Mouse (Mus musculus): ENCODE measurements around the gene Met.

The Met gene

DNA sequence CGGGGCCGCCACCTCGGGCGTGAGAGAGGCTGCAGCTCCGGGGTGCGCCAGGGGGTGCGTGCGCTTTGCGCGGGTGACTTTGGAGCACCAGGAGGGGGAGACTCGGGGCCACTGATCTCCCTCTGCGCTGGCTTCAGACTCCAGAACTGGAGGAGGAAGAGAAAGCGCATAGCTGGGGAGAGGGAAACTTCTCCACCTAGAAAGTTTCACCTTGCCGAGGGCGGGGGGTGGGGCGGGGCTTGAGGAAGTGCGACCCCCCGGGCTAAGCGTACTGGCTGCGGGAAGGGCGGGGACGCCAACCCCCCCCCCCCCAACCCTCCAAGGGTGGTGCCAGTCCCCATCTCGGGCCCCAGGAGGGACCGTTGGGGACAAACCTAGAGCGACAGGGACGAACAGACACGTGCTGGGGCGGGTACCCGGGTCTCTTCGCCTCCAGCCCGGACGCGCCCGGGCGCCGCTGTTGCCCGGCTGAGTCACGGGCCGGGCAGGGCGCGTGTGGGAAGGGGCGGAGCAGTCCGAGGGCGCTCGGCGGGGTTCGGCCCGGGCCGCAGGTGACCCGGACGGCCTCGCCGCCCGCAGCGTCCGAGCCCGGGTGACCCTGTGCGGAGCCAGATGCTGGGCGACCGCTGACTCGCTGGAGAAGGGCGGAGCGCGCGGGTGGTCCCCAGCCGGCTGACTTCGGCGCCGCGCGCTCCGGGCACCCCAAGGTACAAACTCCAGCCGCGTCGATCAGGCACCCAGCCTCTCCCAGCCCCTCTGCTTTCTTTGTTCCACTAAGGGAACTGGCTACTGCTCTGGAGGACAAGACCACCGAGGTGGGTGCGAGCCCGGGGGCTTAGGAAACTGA lies at the start of gene Met:
TSS of gene Met (plus strand) at position 367 of the 847 bp plus-strand sequence.
- DNase-seq = peak; percentile 78 to 82

DNA sequence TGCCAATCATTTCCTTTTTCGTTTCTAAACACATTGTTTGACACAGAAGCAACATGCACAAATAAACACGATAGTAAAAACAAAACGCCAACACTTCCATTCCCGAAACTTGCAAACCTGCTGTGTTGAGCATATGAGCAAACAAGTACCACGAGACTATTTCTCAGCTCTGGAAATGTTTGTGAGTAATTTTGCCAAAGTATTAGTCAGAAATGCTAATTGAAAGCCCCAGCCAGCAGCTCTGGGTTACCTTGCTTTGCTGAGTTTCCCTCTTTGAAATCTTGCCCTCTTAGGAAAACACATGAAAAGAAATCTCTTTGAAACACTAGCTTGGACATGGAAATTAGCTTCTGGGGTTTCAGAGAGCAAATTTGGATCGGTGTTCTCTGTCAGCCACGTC lies 45.4 kb upstream of the Met start:
- no peak for DNase-seq

DNA sequence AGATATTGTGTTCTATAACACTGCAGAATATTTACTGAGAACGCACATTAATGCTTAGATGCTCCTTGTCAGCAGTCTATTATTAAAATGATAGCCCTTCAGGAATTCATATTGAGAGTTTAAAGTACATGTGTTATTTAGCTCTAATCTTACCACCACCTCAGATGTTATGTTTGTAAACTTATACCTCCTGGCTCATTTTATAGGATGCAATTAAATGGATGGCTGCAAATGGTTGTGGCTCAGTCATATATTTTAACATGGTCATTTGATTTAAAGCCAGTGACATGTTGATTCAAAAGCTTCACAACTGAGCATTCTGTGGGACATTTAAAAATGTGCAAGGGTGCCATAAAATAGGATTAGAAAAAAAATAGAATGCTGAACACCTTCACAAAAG lies 41.2 kb upstream of the Met start:
- DNase-seq = no peak

DNA sequence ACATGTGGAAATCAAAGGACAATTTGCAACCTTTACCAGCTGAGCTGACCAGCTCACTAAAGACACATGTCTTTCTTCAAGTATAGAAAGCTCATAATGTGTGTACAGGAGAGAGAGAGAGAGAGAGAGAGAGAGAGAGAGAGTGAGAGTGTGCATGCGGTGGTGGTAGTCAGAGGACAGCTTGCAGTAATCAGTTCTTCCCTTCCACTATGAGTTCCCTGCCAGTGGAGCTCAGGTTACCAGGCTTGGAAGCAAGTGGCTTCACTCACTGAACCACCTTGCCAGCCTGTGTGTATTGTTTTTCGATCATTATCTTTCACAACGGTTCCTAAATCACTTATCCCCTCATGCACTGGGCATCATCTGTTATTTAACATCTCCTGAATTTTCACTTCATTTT lies 34.6 kb upstream of the Met start:
- DNase-seq = no peak

- DNase-seq = no peak
These were observed 34.0 kb upstream of the Met start for GRCm38 (mm10) chr6:17429611-17430010.

- no peak for DNase-seq
These were observed 20.3 kb upstream of the Met start for GRCm38 (mm10) chr6:17443311-17443710.

- no peak for DNase-seq
These were observed 12.3 kb upstream of the Met start for GRCm38 (mm10) chr6:17451305-17451704.

DNA sequence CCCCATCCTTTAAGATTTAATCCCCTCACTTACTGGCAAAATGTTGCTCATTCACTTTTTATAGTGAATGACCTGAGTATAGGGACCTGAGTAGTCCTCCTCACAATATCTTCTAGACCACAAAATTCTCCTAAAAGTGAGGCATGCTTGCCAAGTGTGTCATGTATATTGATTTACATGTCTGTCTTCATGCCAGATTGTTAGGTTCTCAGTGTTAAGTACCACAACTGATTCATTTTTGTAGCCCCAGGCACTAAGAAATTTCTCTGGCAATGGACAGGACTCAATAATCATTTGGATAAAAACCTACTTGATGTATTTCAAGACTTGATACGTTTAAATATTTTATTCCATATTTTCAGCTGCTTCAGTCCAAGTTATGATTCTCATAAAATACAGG lies 8.5 kb upstream of the Met start:
- DNase-seq = no peak

DNA sequence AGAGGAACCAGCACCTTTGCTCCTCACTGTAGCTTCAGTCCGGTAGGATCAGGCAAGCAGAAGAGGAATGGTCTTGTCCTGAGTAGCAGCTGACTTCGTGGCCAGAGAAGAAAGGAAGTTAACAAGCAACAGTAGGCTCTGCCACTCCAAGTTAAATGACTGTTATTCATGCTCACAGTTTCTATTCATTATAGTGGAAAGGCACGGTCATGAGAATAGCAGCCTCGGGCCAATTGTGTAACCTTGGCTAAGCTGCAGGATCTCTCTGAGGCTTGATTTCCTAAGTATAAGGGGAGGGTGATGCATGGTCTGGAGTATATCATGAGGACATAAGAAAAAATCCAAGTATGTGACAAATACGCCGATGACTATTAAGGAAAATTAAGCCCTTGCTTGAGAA lies 4.0 kb upstream of the Met start:
- no peak for DNase-seq

DNA sequence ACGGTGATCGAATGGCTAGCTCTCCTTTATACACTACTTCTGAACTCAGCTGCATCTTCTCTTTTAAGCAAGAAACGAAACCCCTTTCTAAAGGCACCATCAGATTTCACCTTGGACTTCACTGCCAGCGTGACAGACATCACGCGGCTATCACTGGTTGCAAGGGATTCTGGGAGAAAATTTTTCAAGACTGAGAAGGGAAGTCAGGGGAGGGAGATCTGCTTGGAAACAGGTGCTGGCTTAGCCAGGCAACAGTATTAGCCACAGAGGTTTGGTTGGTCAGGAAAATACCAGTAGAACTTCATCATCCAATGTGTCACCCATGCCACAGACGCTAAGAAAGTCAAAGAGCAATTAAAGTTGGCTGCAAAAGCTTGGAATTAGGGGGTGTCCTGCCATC lies 2.2 kb upstream of the Met start:
- no peak for DNase-seq

DNA sequence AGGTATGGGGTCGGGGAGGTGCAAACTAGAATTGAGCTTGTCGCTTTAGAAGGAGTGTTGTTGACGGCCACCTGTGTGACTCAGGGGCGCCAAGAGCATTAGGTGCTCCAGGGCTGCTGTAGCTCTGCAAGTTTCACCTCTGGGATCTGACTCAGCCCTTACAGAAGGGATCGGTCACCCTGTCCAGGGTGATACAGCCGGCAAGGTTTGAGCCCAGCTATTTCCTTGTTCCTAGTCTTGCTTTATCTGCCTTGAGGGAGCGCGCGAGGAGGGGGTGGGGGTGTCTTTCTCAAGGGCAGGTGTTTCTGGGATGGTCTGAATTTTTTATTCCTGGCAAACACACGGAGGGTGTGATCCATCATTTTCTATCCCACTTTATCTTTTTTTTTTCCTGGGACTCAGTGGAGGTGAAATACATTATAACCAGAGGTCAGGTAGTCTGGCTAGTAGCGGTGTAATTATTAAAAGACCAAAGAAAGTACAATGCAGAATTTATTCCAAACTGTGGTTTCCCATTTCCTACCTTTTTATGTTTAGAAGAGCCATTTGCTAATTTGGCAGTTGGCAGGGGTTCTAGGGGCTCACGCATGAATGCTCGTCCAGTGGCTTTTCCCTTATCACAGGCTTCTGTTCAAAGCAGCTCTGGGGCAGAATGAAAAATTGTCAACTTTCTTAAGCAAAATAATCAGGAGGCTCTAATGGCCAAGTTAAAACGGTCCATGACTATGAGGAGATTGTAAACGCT lies 853 bp downstream of the Met start:
- no peak for DNase-seq

DNA sequence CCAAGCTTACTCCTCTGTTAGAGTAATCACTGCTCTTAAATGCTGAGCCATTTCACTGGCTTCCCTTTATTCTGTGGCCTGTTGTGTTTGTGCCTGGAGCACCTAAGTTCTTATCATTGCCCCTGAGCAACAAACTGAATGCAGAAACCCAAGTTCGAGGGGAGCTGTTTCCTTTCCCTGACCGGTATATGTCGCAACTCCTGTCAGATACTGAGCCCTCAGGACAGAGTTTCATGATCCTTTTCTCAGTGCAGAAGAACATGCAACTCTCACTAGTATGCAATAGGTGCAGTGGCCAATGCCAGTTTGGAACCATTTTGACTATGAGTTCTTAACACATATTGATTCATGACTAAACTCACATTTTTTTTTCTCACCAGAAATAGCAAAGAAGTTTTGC lies 2.9 kb downstream of the Met start:
- no peak for DNase-seq

- no peak for DNase-seq
These were observed 5.4 kb downstream of the Met start for GRCm38 (mm10) chr6:17468993-17469392.

- DNase-seq = no peak
These were observed 9.5 kb downstream of the Met start for GRCm38 (mm10) chr6:17473128-17473527.

GRCm38 (mm10) chr6:17477823-17478222 lies 14.2 kb downstream of the Met start:
- DNase-seq = no peak

DNA sequence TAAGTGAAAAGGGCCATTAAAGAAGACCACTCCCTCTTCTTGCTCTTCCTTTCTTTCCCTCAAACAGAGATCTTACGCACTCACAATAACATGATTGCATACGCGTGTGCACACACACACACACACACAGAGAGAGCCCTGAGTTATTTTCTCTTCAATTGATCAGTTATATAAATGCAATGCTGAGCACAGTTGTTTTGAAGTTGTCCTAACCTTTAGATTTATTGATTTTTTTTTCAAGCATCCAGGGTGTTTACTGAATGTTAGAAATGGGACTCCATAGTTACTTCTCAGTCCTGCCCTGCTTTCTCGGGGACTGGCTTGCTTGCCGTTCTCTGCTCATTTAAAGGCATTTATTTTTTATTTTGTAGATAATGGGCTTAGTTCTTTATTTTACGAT lies 14.7 kb downstream of the Met start:
- DNase-seq = no peak

DNA sequence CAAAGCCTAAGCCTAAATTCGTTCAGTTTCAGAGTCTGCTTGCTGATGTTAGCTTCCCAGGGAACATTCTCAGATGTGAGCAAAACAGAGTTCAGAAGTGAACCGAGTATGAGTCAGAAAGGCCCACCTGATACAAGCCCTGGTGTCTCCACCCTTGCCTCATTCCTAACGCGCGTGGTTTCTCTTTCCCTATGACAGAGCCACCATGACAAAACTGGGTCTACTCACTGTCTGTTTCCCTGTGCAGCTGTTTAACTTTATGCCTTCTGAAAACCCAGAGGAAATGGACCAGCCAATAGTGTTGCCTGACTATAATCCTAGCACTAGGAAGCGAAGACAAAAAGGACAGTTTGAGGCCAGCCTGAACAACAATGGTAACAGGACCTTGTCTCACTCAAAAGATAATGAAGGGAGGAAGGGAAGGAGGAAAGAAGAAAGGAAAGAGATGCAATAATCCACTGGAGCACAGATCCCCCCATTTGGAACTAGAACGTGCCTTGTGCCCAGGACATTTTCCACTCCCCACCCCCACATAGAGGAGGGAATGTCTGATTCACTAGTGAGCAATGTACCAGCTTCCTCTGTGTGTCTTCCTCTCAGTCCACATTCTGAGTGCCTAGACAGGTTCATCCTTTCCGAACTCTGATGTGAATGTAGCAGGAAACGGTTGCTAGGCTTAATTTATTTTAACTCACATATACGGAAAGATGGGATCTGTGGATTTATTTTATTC lies 15.4 kb downstream of the Met start:
- DNase-seq = no peak

DNA sequence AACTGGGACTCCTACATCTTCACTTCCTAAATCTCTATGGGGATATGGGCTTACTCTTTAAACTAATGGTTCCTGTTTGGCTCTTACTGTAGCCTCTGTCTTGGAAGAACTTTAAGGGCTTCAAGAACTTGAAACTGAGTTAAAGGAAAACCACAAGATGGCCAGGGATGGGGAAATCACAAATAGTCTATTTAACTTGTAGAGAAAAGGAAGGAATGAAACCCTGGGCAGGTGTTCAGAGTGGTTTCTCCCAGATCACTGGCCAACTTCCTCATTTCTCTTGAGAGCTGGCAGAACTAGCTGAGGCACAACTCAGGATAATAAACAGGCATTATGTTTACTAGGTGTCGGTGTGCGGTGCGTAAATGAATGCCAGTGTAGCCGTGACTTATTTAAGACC lies 17.5 kb downstream of the Met start:
- DNase-seq = peak in 1 of 2 experiments; percentile 24

DNA sequence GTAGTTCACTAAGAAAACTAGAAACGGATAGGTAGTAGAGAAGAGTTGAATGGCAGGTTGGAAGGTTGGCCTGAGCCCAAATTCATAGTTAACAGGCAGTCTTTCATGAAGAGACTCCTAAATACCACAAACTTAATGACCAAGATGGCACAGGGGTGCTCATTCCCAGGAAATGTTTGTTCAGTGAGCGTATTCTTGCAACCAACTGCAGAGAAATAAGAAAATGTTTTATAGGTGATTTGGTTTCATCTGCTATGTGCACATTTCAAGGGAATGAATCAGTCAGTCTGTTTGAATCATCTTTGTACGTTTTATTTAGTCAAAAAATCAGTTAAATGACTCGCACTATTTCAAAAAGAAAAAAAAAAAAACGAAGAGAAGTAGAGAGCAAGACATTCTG lies 21.6 kb downstream of the Met start:
- DNase-seq = no peak

- no peak for DNase-seq
These were observed 22.2 kb downstream of the Met start for GRCm38 (mm10) chr6:17485782-17486181.

- no peak for DNase-seq
These were observed 24.8 kb downstream of the Met start for GRCm38 (mm10) chr6:17488291-17488817.

- DNase-seq = no peak
These were observed 27.2 kb downstream of the Met start for GRCm38 (mm10) chr6:17490786-17491185.

DNA sequence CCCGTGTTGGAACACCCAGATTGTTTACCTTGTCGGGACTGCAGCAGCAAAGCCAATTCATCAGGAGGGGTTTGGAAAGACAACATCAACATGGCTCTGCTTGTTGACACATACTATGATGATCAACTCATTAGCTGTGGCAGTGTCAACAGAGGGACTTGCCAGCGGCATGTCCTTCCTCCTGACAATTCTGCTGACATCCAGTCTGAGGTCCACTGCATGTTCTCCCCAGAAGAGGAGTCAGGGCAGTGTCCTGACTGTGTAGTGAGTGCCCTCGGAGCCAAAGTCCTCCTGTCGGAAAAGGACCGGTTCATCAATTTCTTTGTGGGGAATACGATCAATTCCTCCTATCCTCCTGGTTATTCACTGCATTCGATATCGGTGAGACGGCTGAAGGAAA lies 27.9 kb downstream of the Met start:
- no peak for DNase-seq

Data from lung, postnatal 4 days (tissue).